Mouse (Mus musculus): ENCODE results near the gene Borcs5.
"Not testable (repeated sequence)": the region's sequence is repeated elsewhere in the genome, so short reads cannot be mapped to it uniquely, and the experiment has no call there.

Gene Borcs5

GRCm38 (mm10) chr6:134673712-134674111 is 34.4 kb downstream of the Borcs5 start:
- DNase-seq (ENCODE audit: low spot score), result not testable (repeated sequence)

- DNase-seq (ENCODE audit: low spot score), result no peak
Measured at GRCm38 (mm10) chr6:134677504-134677903, 38.2 kb downstream of the Borcs5 start.

- DNase-seq (ENCODE audit: low spot score), result no peak
Measured at GRCm38 (mm10) chr6:134678037-134678436, 38.7 kb downstream of the Borcs5 start.

GRCm38 (mm10) chr6:134679330-134679729 is 40.0 kb downstream of the Borcs5 start:
- not testable (repeated sequence) for DNase-seq (ENCODE audit: low spot score)

GRCm38 (mm10) chr6:134684354-134684915 is 45.1 kb downstream of the Borcs5 start:
- no peak for DNase-seq (ENCODE audit: low spot score)

GRCm38 (mm10) chr6:134685040-134685439 is 45.7 kb downstream of the Borcs5 start:
- no peak for DNase-seq (ENCODE audit: low spot score)

GRCm38 (mm10) chr6:134685515-134685914 is 46.2 kb downstream of the Borcs5 start:
- DNase-seq (ENCODE audit: low spot score), result no peak

- no peak for DNase-seq (ENCODE audit: low spot score)
Measured at GRCm38 (mm10) chr6:134694498-134694897, 55.2 kb downstream of the Borcs5 start.

- no peak for DNase-seq (ENCODE audit: low spot score)
Measured at GRCm38 (mm10) chr6:134694988-134695387, 55.7 kb downstream of the Borcs5 start.

- DNase-seq (ENCODE audit: low spot score), result no peak
Measured at GRCm38 (mm10) chr6:134695625-134696024, 56.3 kb downstream of the Borcs5 start.

GRCm38 (mm10) chr6:134696146-134696545 is 56.8 kb downstream of the Borcs5 start:
- DNase-seq (ENCODE audit: low spot score), result no peak

GRCm38 (mm10) chr6:134696554-134696953 is 57.2 kb downstream of the Borcs5 start:
- no peak for DNase-seq (ENCODE audit: low spot score)

GRCm38 (mm10) chr6:134698243-134698642 is 58.9 kb downstream of the Borcs5 start:
- DNase-seq (ENCODE audit: low spot score), result no peak

GRCm38 (mm10) chr6:134700451-134701210 is 61.3 kb downstream of the Borcs5 start:
- DNase-seq (ENCODE audit: low spot score), result no peak

- DNase-seq (ENCODE audit: low spot score), result no peak
Measured at GRCm38 (mm10) chr6:134701211-134701602, 61.9 kb downstream of the Borcs5 start.

GRCm38 (mm10) chr6:134702184-134702583 is 62.9 kb downstream of the Borcs5 start:
- no peak for DNase-seq (ENCODE audit: low spot score)

GRCm38 (mm10) chr6:134703053-134703690 is 63.9 kb downstream of the Borcs5 start:
- DNase-seq (ENCODE audit: low spot score), result no peak

- DNase-seq (ENCODE audit: low spot score), result no peak
Measured at GRCm38 (mm10) chr6:134706467-134706866, 67.2 kb downstream of the Borcs5 start.

GRCm38 (mm10) chr6:134710020-134710419 is 70.7 kb downstream of the Borcs5 start:
- DNase-seq (ENCODE audit: low spot score), result no peak

GRCm38 (mm10) chr6:134713321-134713720 is 74.0 kb downstream of the Borcs5 start:
- no peak for DNase-seq (ENCODE audit: low spot score)

GRCm38 (mm10) chr6:134713897-134714296 is 74.6 kb downstream of the Borcs5 start:
- DNase-seq (ENCODE audit: low spot score), result no peak

GRCm38 (mm10) chr6:134716168-134716587 is 76.9 kb downstream of the Borcs5 start:
- DNase-seq (ENCODE audit: low spot score), result no peak
